Mouse (Mus musculus) heart, postnatal 0 days (tissue): Measurements from ENCODE around the gene Krt72.

ENCODE experiments used
- CTCF ChIP-seq: IDR thresholded peaks from 2 replicates; pipeline ENCODE4 v1.5.1; 2016; ENCODE audit warnings: antibody characterized with exemption, control low read depth, low read depth
- EP300 ChIP-seq: IDR thresholded peaks from 2 replicates; pipeline ENCODE4 v1.6.1; 2016; ENCODE audit warnings: antibody characterized with exemption, low read depth

DNA sequence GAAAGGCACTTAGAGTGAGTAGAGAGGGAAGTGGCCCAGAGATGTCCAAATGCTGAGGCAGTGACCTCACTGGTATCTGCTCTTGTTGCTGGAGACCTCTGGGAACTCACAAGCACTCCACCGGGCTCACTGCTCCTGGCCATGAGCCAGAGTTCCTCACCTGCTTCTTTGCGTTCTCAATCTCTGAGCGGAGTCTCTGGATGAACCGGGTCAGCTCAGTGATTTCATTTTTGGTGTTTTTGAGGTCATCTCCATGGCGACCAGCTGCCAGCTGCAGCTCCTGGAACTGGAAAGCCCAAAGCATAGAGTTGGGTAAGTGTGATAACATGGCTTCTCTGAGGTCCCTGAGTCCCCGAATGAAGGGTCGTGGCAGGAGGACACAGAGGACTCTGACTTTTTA lies 48.5 kb downstream of the Krt72 start:
- no peak for TF ChIP-seq EP300
- no peak for TF ChIP-seq CTCF
